Mouse (Mus musculus) erythroblast, embryonic 14.5 days (primary cell): ENCODE results near the gene Krtap5-4.

Source experiments
- GATA1 ChIP-seq: IDR thresholded peaks from 2 replicates; pipeline ENCODE4 v1.6.1; 2012; ENCODE audit warnings: low read length, inconsistent platforms, mixed read lengths
- TAL1 ChIP-seq: IDR thresholded peaks from 3 replicates; pipeline ENCODE4 v1.6.1; 2012; ENCODE audit warnings: low read length, inconsistent platforms, mixed read lengths

GRCm38 (mm10) chr7:142331281-142331680 lies 27.9 kb downstream of the Krtap5-4 start:
- TF ChIP-seq TAL1 (no peak), GATA1 (no peak)
